Mouse (Mus musculus) monocyte, adult 59 days (primary cell): ENCODE measurements around the gene Trpv3. TPM values are rescaled to one million over a fixed set of nuclear protein-coding genes. Genes with fewer than 3 reads are reported as not detected.

Source experiments
- total RNA-seq, 2 experiments: library from RNA; stranded (reverse); gene quantifications; one replicate each; pipeline ENCODE4 v1.2.4; 2023

Gene Trpv3
- not detected for total RNA-seq

GRCm38 (mm10) chr11:73267267-73267666 is at the start of gene Trpv3:
Gene Trpv3 (plus strand): TSS chr11:73267388.

GRCm38 (mm10) chr11:73233992-73234391 is 33.2 kb upstream of the Trpv3 start, which contains the start of gene Trpv1:
Gene Trpv1 (plus strand): TSS chr11:73234292.

GRCm38 (mm10) chr11:73329442-73329841 is 62.3 kb downstream of the Trpv3 start, which contains the start of the genes Aspa, Gm49340 and Spata22:
Gene Aspa (minus strand): TSS chr11:73329596.
Gene Gm49340 (plus strand): TSS chr11:73329741.
Gene Spata22 (plus strand): TSS chr11:73329741.

Other genes with a start within 250 kb of the Trpv3 start
- 1 to 10 TPM; 1.2 to 2.8 TPM for gene Camkk1, start 248.4 kb upstream of the Trpv3 start, total RNA-seq
- gene Ncbp3, start 219.6 kb upstream of the Trpv3 start, total RNA-seq = 10 to 100 TPM in 1 of 2 experiments, 1 to 10 TPM in 1; 9.9 to 13.7 TPM
- under 1 TPM; 0.97 TPM for gene Itgae, start 176.8 kb upstream of the Trpv3 start, total RNA-seq
- 1 to 10 TPM; 2.5 to 3.4 TPM for gene Haspin, start 129.1 kb upstream of the Trpv3 start, total RNA-seq
- gene P2rx5, start 107.0 kb upstream of the Trpv3 start, total RNA-seq = under 1 TPM; 0.43 to 0.55 TPM
- 10 to 100 TPM; 40.3 to 46.2 TPM for gene Emc6, start 90.4 kb upstream of the Trpv3 start, total RNA-seq
- 10 to 100 TPM; 37.6 to 42.0 TPM for gene Tax1bp3, start 90.3 kb upstream of the Trpv3 start, total RNA-seq
- 10 to 100 TPM; 31.8 to 33.1 TPM for gene Ctns, start 68.3 kb upstream of the Trpv3 start, total RNA-seq
- gene Shpk, start 67.9 kb upstream of the Trpv3 start, total RNA-seq = 1 to 10 TPM; 2.5 to 3.8 TPM
- gene Trpv1, start 33.1 kb upstream of the Trpv3 start, total RNA-seq = not detected
- gene Aspa, start 62.2 kb downstream of the Trpv3 start, total RNA-seq = 10 to 100 TPM; 11.5 to 11.6 TPM
- not detected for gene Gm49340, start 62.4 kb downstream of the Trpv3 start, total RNA-seq
- not detected for gene Spata22, start 62.4 kb downstream of the Trpv3 start, total RNA-seq
- not detected for gene Olfr20, start 83.4 kb downstream of the Trpv3 start, total RNA-seq
- not detected for gene Olfr376, start 103.9 kb downstream of the Trpv3 start, total RNA-seq
- gene Olfr1, start 132.2 kb downstream of the Trpv3 start, total RNA-seq = not detected
- not detected for gene Olfr378, start 161.1 kb downstream of the Trpv3 start, total RNA-seq
- gene Olfr380, start 190.1 kb downstream of the Trpv3 start, total RNA-seq = not detected
- not detected for gene Olfr381, start 224.2 kb downstream of the Trpv3 start, total RNA-seq
- gene Olfr382, start 249.8 kb downstream of the Trpv3 start, total RNA-seq = not detected